Mouse (Mus musculus) liver, embryonic 14 days (tissue): Measurements from ENCODE around the gene Pdap1. TPM values are rescaled to one million over a fixed set of nuclear protein-coding genes. Genes with fewer than 3 reads are reported as not detected.

Experiments
- polyA plus RNA-seq: library from polyadenylated mRNA; depleted of rRNA; stranded (reverse); fragments of >200 nt; gene quantifications from 2 replicates; pipeline ENCODE4 v1.2.3, GENCODE M21; 2012; rRNA removed

Gene Pdap1
- 51.0 and 57.0 TPM in 2 replicates for polyA plus RNA-seq

GRCm38 (mm10) chr5:145139571-145140519 lies at the start of gene Pdap1, which contains the start of gene Bud31:
TSS of gene Pdap1 (minus strand) at chr5:145140238.
TSS of gene Bud31 (plus strand) at chr5:145140362.

GRCm38 (mm10) chr5:145166536-145167305 lies 26.7 kb upstream of the Pdap1 start, which contains the start of the genes Ptcd1 and Cpsf4:
TSS of gene Ptcd1 (minus strand) at chr5:145167108.
TSS of gene Cpsf4 (plus strand) at chr5:145167213.

GRCm38 (mm10) chr5:145114071-145114605 lies 25.9 kb downstream of the Pdap1 start, which contains the start of gene Arpc1b:
TSS of gene Arpc1b (plus strand) at chr5:145114215.

GRCm38 (mm10) chr5:145083632-145084451 lies 56.2 kb downstream of the Pdap1 start, which contains the start of the genes Arpc1a and Kpna7:
TSS of gene Arpc1a (plus strand) at chr5:145083830.
TSS of gene Kpna7 (minus strand) at chr5:145084030.

Other genes with a start within 250 kb of the Pdap1 start
- gene Smurf1, start 174.4 kb downstream of the Pdap1 start, polyA plus RNA-seq: 1.4 TPM in 2 replicates
- not detected in 2 replicates for gene Gm4871, start 107.5 kb downstream of the Pdap1 start, polyA plus RNA-seq
- not detected in 2 replicates for gene 1700018F24Rik, start 97.2 kb downstream of the Pdap1 start, polyA plus RNA-seq
- gene Arpc1a, start 56.4 kb downstream of the Pdap1 start, polyA plus RNA-seq: 40.3 and 49.6 TPM in 2 replicates
- 0.05 and 0.09 TPM in 2 replicates for gene Kpna7, start 56.2 kb downstream of the Pdap1 start, polyA plus RNA-seq
- 64.2 and 70.6 TPM in 2 replicates for gene Arpc1b, start 26.0 kb downstream of the Pdap1 start, polyA plus RNA-seq
- 86.6 and 96.6 TPM in 2 replicates for gene Bud31, start 124 bp upstream of the Pdap1 start, polyA plus RNA-seq
- gene Ptcd1, start 26.9 kb upstream of the Pdap1 start, polyA plus RNA-seq: 5.4 and 5.7 TPM in 2 replicates
- 27.1 and 29.8 TPM in 2 replicates for gene Cpsf4, start 27.0 kb upstream of the Pdap1 start, polyA plus RNA-seq
- 202 and 203 TPM in 2 replicates for gene Atp5j2, start 51.8 kb upstream of the Pdap1 start, polyA plus RNA-seq
- gene Zkscan14, start 61.6 kb upstream of the Pdap1 start, polyA plus RNA-seq: 2.5 and 2.6 TPM in 2 replicates
- 2.3 and 2.4 TPM in 2 replicates for gene Zkscan5, start 64.3 kb upstream of the Pdap1 start, polyA plus RNA-seq
- gene Zfp655, start 91.5 kb upstream of the Pdap1 start, polyA plus RNA-seq: 8.5 and 9.3 TPM in 2 replicates
- 3.8 and 4.3 TPM in 2 replicates for gene Zscan25, start 140.3 kb upstream of the Pdap1 start, polyA plus RNA-seq
- gene Cyp3a57, start 205.0 kb upstream of the Pdap1 start, polyA plus RNA-seq: 0.01 and 0.03 TPM in 2 replicates